22 mouse cellular contexts compared by ENCODE assay signal in genomic region chr5:18289530-18289929, GRCm38 (mm10).
"Had no signal": no experiment of that assay in that cellular context is flagged by ENCODE, and none has a peak within 500 bp of the region (broad histone marks: within the 10 kb centered on the region; RNA-seq: fewer than 3 reads in every experiment).

No protein-coding gene starts in this region.

- H3K4me1 ChIP-seq: limb, embryonic 10.5 days; limb, embryonic 13.5 days; liver, embryonic 12.5 days; liver, embryonic 15.5 days; lung, embryonic 15.5 days; megakaryocyte, embryonic 14.5 days; midbrain, embryonic 12.5 days; neural tube, embryonic 13.5 days; stomach, embryonic 15.5 days had no signal

- ATAC-seq: liver, embryonic 12.5 days had no signal

- H3K9ac ChIP-seq: limb, embryonic 13.5 days; liver, embryonic 12.5 days; liver, embryonic 15.5 days; lung, embryonic 15.5 days; midbrain, embryonic 12.5 days; neural tube, embryonic 13.5 days; stomach, embryonic 15.5 days had no signal

- H3K36me3 ChIP-seq: liver, embryonic 15.5 days had no signal

- H3K9me3 ChIP-seq: limb, embryonic 10.5 days; liver, embryonic 15.5 days; lung, embryonic 15.5 days; midbrain, embryonic 12.5 days; neural tube, embryonic 13.5 days; stomach, embryonic 15.5 days had no signal

- H3K27ac ChIP-seq: limb, embryonic 10.5 days; limb, embryonic 13.5 days; liver, embryonic 12.5 days; liver, embryonic 15.5 days; lung, embryonic 15.5 days; midbrain, embryonic 12.5 days; neural tube, embryonic 13.5 days; stomach, embryonic 15.5 days had no signal

- H3K4me2 ChIP-seq: limb, embryonic 13.5 days; liver, embryonic 12.5 days; liver, embryonic 15.5 days; lung, embryonic 15.5 days; midbrain, embryonic 12.5 days; neural tube, embryonic 13.5 days; stomach, embryonic 15.5 days had no signal

- H3K27me3 ChIP-seq: limb, embryonic 13.5 days; liver, embryonic 12.5 days; liver, embryonic 15.5 days; lung, embryonic 15.5 days; megakaryocyte, embryonic 14.5 days; midbrain, embryonic 12.5 days; neural tube, embryonic 13.5 days; stomach, embryonic 15.5 days had no signal

- DNase-seq: kidney, adult 18-20 months; kidney, adult 9 months; kidney, postnatal 14 days; kidney, postnatal 4 days; liver; lung, adult 18-20 months; lung, postnatal 10 days; lung, postnatal 36 days; retina, postnatal 1 day; right cerebral cortex, postnatal 25 days; spleen, adult 18-20 months; thymus, postnatal 25 days had no signal

- H3K4me3 ChIP-seq: limb, embryonic 10.5 days; limb, embryonic 13.5 days; liver, embryonic 12.5 days; liver, embryonic 15.5 days; lung, embryonic 15.5 days; megakaryocyte, embryonic 14.5 days; midbrain, embryonic 12.5 days; myocyte; neural tube, embryonic 13.5 days; stomach, embryonic 15.5 days had no signal
